29 mouse cellular contexts compared by ENCODE assay signal in genomic region chr1:71447424-71447823, GRCm38 (mm10). TPM values are rescaled to one million over a fixed set of nuclear protein-coding genes. Genes with fewer than 3 reads are reported as not detected.
A peak's percentile ranks its signal among the peaks of the same experiment; 100 is the strongest.
DNase-seq lines count a peak whose midpoint lies in the region; ATAC-seq lines count a peak whose summit lies in the region.
"Had no signal": no experiment of that assay in that cellular context is flagged by ENCODE, and none has a peak within 500 bp of the region (broad histone marks: within the 10 kb centered on the region; RNA-seq: fewer than 3 reads in every experiment).

No protein-coding gene starts in this region.

- no peaks in the 10 kb centered on the region for H3K27me3 ChIP-seq in midbrain, embryonic 11.5 days (ENCODE audit: control insufficient read depth, insufficient read depth, low read length)
- no peaks in the 10 kb centered on the region for H3K27me3 ChIP-seq in midbrain, embryonic 14.5 days (ENCODE audit: control insufficient read depth, insufficient read depth, low read length)
- no peaks in the 10 kb centered on the region for H3K27me3 ChIP-seq in hindbrain, embryonic 10.5 days (ENCODE audit: insufficient read depth, poor library complexity, severe bottlenecking)
- H3K27me3 ChIP-seq: hindbrain, embryonic 12.5 days; intestine, embryonic 15.5 days; limb, embryonic 13.5 days; lung, embryonic 15.5 days; neural tube, embryonic 13.5 days had no signal

- H3K9me3 ChIP-seq in midbrain, embryonic 11.5 days (ENCODE audit: control insufficient read depth, low read length): no peaks in the 10 kb centered on the region
- no peaks in the 10 kb centered on the region for H3K9me3 ChIP-seq in midbrain, embryonic 14.5 days (ENCODE audit: control insufficient read depth, low read length)
- H3K9me3 ChIP-seq in hindbrain, embryonic 10.5 days: no peaks in the 10 kb centered on the region
- H3K9me3 ChIP-seq: G1E; hindbrain, embryonic 12.5 days; intestine, embryonic 15.5 days; limb, embryonic 13.5 days; lung, embryonic 15.5 days; midbrain, embryonic 10.5 days; neural tube, embryonic 13.5 days had no signal

- DNase-seq in cerebellum, postnatal 14 days: peak; percentile 44 to 69
- no peak for DNase-seq in cerebellum, adult 9-11 months
- DNase-seq in frontal cortex, postnatal 36 days (ENCODE audit: low spot score in 2 of 2): no peak
- DNase-seq in midbrain, embryonic 11.5 days (ENCODE audit: low spot score, missing footprints): peak; percentile 57
- DNase-seq in midbrain, embryonic 14.5 days: no peak
- DNase-seq in telencephalon, adult 2 months (ENCODE audit: low read depth, low spot score): peak; percentile 8
- no peak for DNase-seq in hindbrain, embryonic 10.5 days (ENCODE audit: low spot score)
- DNase-seq: adrenal gland, adult 8-10 months; cerebellum, adult 18-20 months; cerebellum, postnatal 36 days; gastrocnemius, postnatal 10 days; kidney, adult 2 months; kidney, postnatal 36 days had no signal

- H3K36me3 ChIP-seq in midbrain, embryonic 11.5 days (ENCODE audit: control insufficient read depth, insufficient read depth, low read length): no peaks in the 10 kb centered on the region
- no peaks in the 10 kb centered on the region for H3K36me3 ChIP-seq in midbrain, embryonic 14.5 days (ENCODE audit: control insufficient read depth, insufficient read depth, low read length)
- no peaks in the 10 kb centered on the region for H3K36me3 ChIP-seq in hindbrain, embryonic 10.5 days
- H3K36me3 ChIP-seq: G1E; hindbrain, embryonic 12.5 days; intestine, embryonic 15.5 days; limb, embryonic 13.5 days; lung, embryonic 15.5 days; midbrain, embryonic 10.5 days; neural tube, embryonic 13.5 days had no signal

- ATAC-seq in frontal cortex, adult (ENCODE audit: low TSS enrichment): peak; percentile 44; the same call in 1 of the 2 replicates
- ATAC-seq in midbrain, embryonic 11.5 days (ENCODE audit: low FRiP score): no peak
- no peak for ATAC-seq in midbrain, embryonic 14.5 days (ENCODE audit: low FRiP score, low TSS enrichment)
- ATAC-seq: hindbrain, postnatal 0 days; intestine, embryonic 15.5 days had no signal

- H3K9ac ChIP-seq in midbrain, embryonic 11.5 days (ENCODE audit: low read length): no peak overlapping the region
- no peak overlapping the region for H3K9ac ChIP-seq in midbrain, embryonic 14.5 days (replicated peaks; ENCODE audit: low read length)
- H3K9ac ChIP-seq: hindbrain, embryonic 12.5 days; intestine, embryonic 15.5 days; limb, embryonic 13.5 days; lung, embryonic 15.5 days; neural tube, embryonic 13.5 days had no signal

- no peak overlapping the region for H3K4me2 ChIP-seq in midbrain, embryonic 11.5 days
- no peak overlapping the region for H3K4me2 ChIP-seq in midbrain, embryonic 14.5 days (ENCODE audit: low read length)
- H3K4me2 ChIP-seq: hindbrain, embryonic 12.5 days; intestine, embryonic 15.5 days; limb, embryonic 13.5 days; liver, embryonic 11.5 days; lung, embryonic 15.5 days; neural tube, embryonic 13.5 days had no signal

- H3K4me3 ChIP-seq in midbrain, embryonic 11.5 days (ENCODE audit: low read depth, low read length): no peak overlapping the region
- H3K4me3 ChIP-seq in midbrain, embryonic 14.5 days (replicated peaks; ENCODE audit: low read depth, low read length): no peak overlapping the region
- H3K4me3 ChIP-seq in hindbrain, embryonic 10.5 days: no peak overlapping the region
- H3K4me3 ChIP-seq: hindbrain, embryonic 12.5 days; intestine, embryonic 15.5 days; limb, embryonic 13.5 days; lung, embryonic 15.5 days; midbrain, embryonic 10.5 days; myocyte; neural tube, embryonic 13.5 days had no signal

- H3K27ac ChIP-seq in midbrain, embryonic 11.5 days (ENCODE audit: low read depth, low read length): no peak overlapping the region
- H3K27ac ChIP-seq in midbrain, embryonic 14.5 days (replicated peaks; ENCODE audit: low read depth, low read length): no peak overlapping the region
- no peak overlapping the region for H3K27ac ChIP-seq in hindbrain, embryonic 10.5 days
- H3K27ac ChIP-seq: hindbrain, embryonic 12.5 days; hindbrain, postnatal 0 days; intestine, embryonic 15.5 days; limb, embryonic 13.5 days; lung, embryonic 15.5 days; midbrain, embryonic 10.5 days; neural tube, embryonic 13.5 days had no signal

- H3K4me1 ChIP-seq in midbrain, embryonic 11.5 days (ENCODE audit: control insufficient read depth, insufficient read depth, low read length): no peaks in the 10 kb centered on the region
- no peaks in the 10 kb centered on the region for H3K4me1 ChIP-seq in midbrain, embryonic 14.5 days (ENCODE audit: control insufficient read depth, insufficient read depth, low read length)
- no peaks in the 10 kb centered on the region for H3K4me1 ChIP-seq in hindbrain, embryonic 10.5 days (replicated peaks)
- H3K4me1 ChIP-seq: hindbrain, embryonic 12.5 days; intestine, embryonic 15.5 days; lung, embryonic 15.5 days; midbrain, embryonic 10.5 days had no signal

- 95% methylated on average over 4 of the region's 4 CpGs for WGBS in midbrain, embryonic 11.5 days
- WGBS in midbrain, embryonic 14.5 days: 95% methylated on average over 4 of the region's 4 CpGs
- WGBS in hindbrain, embryonic 10.5 days: 86% methylated on average over 4 of the region's 4 CpGs

RNA-seq across cellular contexts. Expression of gene Abca12, which starts 32.7 kb away (rescaled TPM):
- not detected in 2 replicates for polyA plus RNA-seq in midbrain, embryonic 11.5 days (2014; fragmentation: Nextera tagmentation; extraction: Ambion mirVana)
- polyA plus RNA-seq in midbrain, embryonic 14.5 days (2014; fragmentation: Nextera tagmentation; extraction: Ambion mirVana): 0.04 TPM in 1 of 2 replicates, not detected in the other
- 0.02 and 0.04 TPM in 2 replicates for polyA plus RNA-seq in hindbrain, embryonic 10.5 days (2016; fragmentation: Nextera tagmentation; extraction: Ambion mirVana)
- polyA plus RNA-seq: embryonic facial prominence, embryonic 11.5 days; G1E; kidney, adult 2 months; kidney, embryonic 16.5 days; liver, embryonic 11.5 days; liver, embryonic 16.5 days; midbrain, embryonic 10.5 days; stomach, embryonic 14.5 days; urinary bladder, adult 2 months had no signal

Comparison
In these comparisons a context has a peak if more than half of its experiments do, and no peak if none do; other contexts are left out.
1. DNase-seq: peak in cerebellum, postnatal 14 days (2 of 2), midbrain, embryonic 11.5 days (single experiment) and telencephalon, adult 2 months (single experiment); none in cerebellum, adult 9-11 months (single experiment), frontal cortex, postnatal 36 days (0 of 2), midbrain, embryonic 14.5 days (single experiment) and hindbrain, embryonic 10.5 days (single experiment).